Mouse (Mus musculus) megakaryocyte, embryonic 14.5 days (primary cell): ENCODE measurements at regions not wholly inside any gene's neighbourhood (a gene's known extent, or its start where the extent isn't known, plus 50 kb on each side); places are given as distances from the start of the nearest gene placed in this dataset.

Experiments used
- FLI1 ChIP-seq: IDR thresholded peaks from 2 replicates; pipeline ENCODE4 v1.6.1; 2012; ENCODE audit warnings: low read length, inconsistent platforms, mixed read lengths
- GATA1 ChIP-seq: IDR thresholded peaks from 3 replicates; pipeline ENCODE4 v1.6.1; 2012; ENCODE audit warnings: mixed read lengths, low read length, inconsistent platforms, borderline replicate concordance

- TF ChIP-seq GATA1 = no peak
- no peak for TF ChIP-seq FLI1
Observed at GRCm38 (mm10) chr2:45270035-45270434, 152.8 kb upstream of the Zeb2 start.
